Mouse (Mus musculus) limb, embryonic 11.5 days (tissue): ENCODE measurements around the gene Btbd1. TPM values are rescaled to one million over a fixed set of nuclear protein-coding genes. Genes with fewer than 3 reads are reported as not detected.

Source experiments
- ATAC-seq: fragments of 200-750 bp; cut with Nextera tagmentation; 2 replicates; pipeline ENCODE4 v1.8.0; 2017; ENCODE audit warnings: low read depth; ENCODE audit not compliant: insufficient number of reproducible peaks, low FRiP score, low TSS enrichment
- DNase-seq: peaks from one replicate; pipeline ENCODE4 v3.0.0-alpha.2; 2015; ENCODE audit warnings: low spot score
- H3K27ac ChIP-seq: fragments of 300-500 bp; sonication (generic); replicated peaks from 2 replicates; pipeline ENCODE4 v1.5.1; 2014; ENCODE audit warnings: low read depth, mild to moderate bottlenecking, low read length
- H3K27me3 ChIP-seq: fragments of 300-500 bp; sonication (generic); 2 replicates; pipeline ENCODE4 v1.6.1; 2014; ENCODE audit warnings: mild to moderate bottlenecking, low read length, mixed read lengths; ENCODE audit not compliant: control insufficient read depth, insufficient read depth
- H3K36me3 ChIP-seq: fragments of 300-500 bp; sonication (generic); 2 replicates; pipeline ENCODE4 v1.6.1; 2014; ENCODE audit warnings: mild to moderate bottlenecking, low read length, moderate library complexity, mixed read lengths; ENCODE audit not compliant: control insufficient read depth, insufficient read depth
- H3K4me1 ChIP-seq: fragments of 300-500 bp; sonication (generic); 2 replicates; pipeline ENCODE4 v1.6.1; 2014; ENCODE audit warnings: low read length, mixed read lengths; ENCODE audit not compliant: control insufficient read depth, insufficient read depth
- H3K4me2 ChIP-seq: fragments of 300-500 bp; sonication (generic); 2 replicates; pipeline ENCODE4 v1.6.1; 2014; ENCODE audit warnings: low read depth, mild to moderate bottlenecking, moderate library complexity; ENCODE audit not compliant: severe bottlenecking
- H3K4me3 ChIP-seq: fragments of 300-500 bp; sonication (generic); 2 replicates; pipeline ENCODE4 v1.5.1; 2014; ENCODE audit warnings: low read depth, low read length
- H3K9ac ChIP-seq: fragments of 300-500 bp; sonication (generic); 2 replicates; pipeline ENCODE4 v1.6.1; 2014; ENCODE audit warnings: mild to moderate bottlenecking, low read length
- H3K9me3 ChIP-seq: fragments of 300-500 bp; sonication (generic); 2 replicates; pipeline ENCODE4 v1.6.1; 2016; ENCODE audit warnings: low read length; ENCODE audit not compliant: control insufficient read depth
- WGBS: fragments of 180-500 bp; shearing (Covaris S2); extraction: QIAGEN DNeasy Blood & Tissue Kit; methylation state at CpG from one replicate; pipeline ENCODE4 v1.1.7; 2014; 5-methylcytosine and 5-hydroxymethylcytosine counted together
- polyA plus RNA-seq: library from polyadenylated mRNA; unstranded; fragments of >200 nt; fragmentation: Nextera tagmentation; extraction: Ambion mirVana; gene quantifications from 2 replicates; pipeline ENCODE4 v1.2.1, GENCODE M21; 2014

Gene Btbd1
- polyA plus RNA-seq, 1 experiment from 2014 or later, result 74.0 TPM

DNA sequence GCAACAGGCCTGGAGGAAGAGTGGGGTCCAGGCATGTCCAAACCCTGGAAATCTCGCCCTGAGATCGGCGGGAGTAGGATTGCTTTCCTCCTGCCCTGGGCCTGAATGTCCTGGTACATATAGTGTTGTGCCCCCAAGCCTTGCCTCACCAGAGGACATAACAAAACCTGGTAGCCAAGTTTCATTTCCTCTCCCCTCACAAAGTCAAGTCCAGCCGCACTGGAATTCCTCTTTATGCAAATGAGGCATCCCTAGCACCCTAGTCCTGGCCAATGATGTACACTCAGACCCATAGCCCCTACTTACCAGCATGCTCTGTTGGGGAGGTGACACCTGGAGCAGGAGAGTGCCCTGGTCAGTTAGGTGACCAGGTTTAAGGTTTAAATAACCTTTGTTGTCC is 27.0 kb upstream of the Btbd1 start:
- ATAC-seq (no peak), DNase-seq (no peak)
- H3K9ac ChIP-seq, result no peak overlapping the region
- peaks cover 8% of the 10 kb centered on the region for H3K27me3 ChIP-seq
- H3K4me3 ChIP-seq, result no peak overlapping the region
- H3K4me1 ChIP-seq, result peaks cover 3% of the 10 kb centered on the region
- 80% methylated on average over 4 of the region's 4 CpGs for WGBS
- no peak overlapping the region for H3K27ac ChIP-seq
- no peaks in the 10 kb centered on the region for H3K9me3 ChIP-seq
- H3K4me2 ChIP-seq, result no peak overlapping the region
- no peaks in the 10 kb centered on the region for H3K36me3 ChIP-seq

GRCm38 (mm10) chr7:81855694-81856093 is 26.5 kb upstream of the Btbd1 start, which contains the start of gene Gm10160:
Gm10160 (minus strand) TSS chr7:81855794.
- no peak for ATAC-seq
- no peak within 1 kb of the TSS for H3K9ac ChIP-seq
- no peak within 1 kb of the TSS for H3K4me2 ChIP-seq
- H3K27ac ChIP-seq, result no peak within 1 kb of the TSS
- DNase-seq, result no peak
- H3K27me3 ChIP-seq, result peaks cover 8% of the 10 kb centered on the region
- H3K4me3 ChIP-seq, result no peak within 1 kb of the TSS
- 89% methylated on average over 1 of the region's 1 CpGs for WGBS
- H3K9me3 ChIP-seq, result no peaks in the 10 kb centered on the region
- H3K4me1 ChIP-seq, result peaks cover 3% of the 10 kb centered on the region
- no peaks in the 10 kb centered on the region for H3K36me3 ChIP-seq

DNA sequence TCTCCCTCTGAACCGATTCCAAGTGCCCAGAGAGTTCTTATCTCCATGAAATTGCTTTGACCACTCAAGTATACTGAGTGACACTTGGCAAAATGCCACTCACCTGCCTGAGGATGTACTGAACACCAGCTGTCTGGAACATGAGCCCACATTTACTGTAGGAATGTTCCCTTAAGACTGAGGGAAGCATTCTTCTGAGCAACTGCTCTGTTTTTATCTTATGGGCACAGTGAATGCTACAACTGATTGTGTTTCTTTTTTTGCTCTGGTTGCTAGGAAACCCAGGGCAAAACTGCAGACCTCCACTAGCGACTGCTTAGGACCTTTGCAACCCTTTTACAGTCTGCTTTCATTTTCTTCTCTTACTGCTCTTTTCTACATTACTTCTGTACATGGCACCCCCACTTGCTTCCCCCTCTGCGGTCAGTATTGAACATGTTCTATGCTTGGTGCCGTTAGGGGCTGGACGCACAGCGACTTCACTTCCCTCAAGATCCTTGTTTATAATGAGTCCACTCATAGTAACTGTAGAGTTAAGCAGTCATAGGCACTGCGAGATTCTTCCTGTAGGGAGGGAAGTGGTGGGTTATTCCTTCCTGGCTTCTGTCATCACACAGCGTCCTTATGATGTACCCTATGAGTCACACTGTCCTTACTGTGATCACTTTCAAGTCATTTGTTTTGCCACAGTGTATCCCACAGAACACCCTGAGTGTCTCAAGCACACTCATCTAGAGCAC is 25.5 kb upstream of the Btbd1 start:
- H3K4me1 ChIP-seq, result peaks cover 3% of the 10 kb centered on the region
- no peak overlapping the region for H3K27ac ChIP-seq
- WGBS, result 86% methylated on average over 8 of the region's 8 CpGs
- H3K4me2 ChIP-seq, result no peak overlapping the region
- no peak overlapping the region for H3K4me3 ChIP-seq
- H3K27me3 ChIP-seq, result peaks cover 8% of the 10 kb centered on the region
- no peaks in the 10 kb centered on the region for H3K9me3 ChIP-seq
- ATAC-seq, result no peak
- H3K36me3 ChIP-seq, result no peaks in the 10 kb centered on the region
- DNase-seq, result no peak
- no peak overlapping the region for H3K9ac ChIP-seq

GRCm38 (mm10) chr7:81851706-81852105 is 22.5 kb upstream of the Btbd1 start:
- no peaks in the 10 kb centered on the region for H3K9me3 ChIP-seq
- ATAC-seq (no peak), DNase-seq (no peak)
- no peak overlapping the region for H3K4me2 ChIP-seq
- H3K36me3 ChIP-seq, result no peaks in the 10 kb centered on the region
- WGBS, result 85% methylated on average over 3 of the region's 3 CpGs
- peaks cover 6% of the 10 kb centered on the region for H3K4me1 ChIP-seq
- no peak overlapping the region for H3K9ac ChIP-seq
- H3K27ac ChIP-seq, result no peak overlapping the region
- H3K4me3 ChIP-seq, result no peak overlapping the region
- H3K27me3 ChIP-seq, result no peaks in the 10 kb centered on the region

DNA sequence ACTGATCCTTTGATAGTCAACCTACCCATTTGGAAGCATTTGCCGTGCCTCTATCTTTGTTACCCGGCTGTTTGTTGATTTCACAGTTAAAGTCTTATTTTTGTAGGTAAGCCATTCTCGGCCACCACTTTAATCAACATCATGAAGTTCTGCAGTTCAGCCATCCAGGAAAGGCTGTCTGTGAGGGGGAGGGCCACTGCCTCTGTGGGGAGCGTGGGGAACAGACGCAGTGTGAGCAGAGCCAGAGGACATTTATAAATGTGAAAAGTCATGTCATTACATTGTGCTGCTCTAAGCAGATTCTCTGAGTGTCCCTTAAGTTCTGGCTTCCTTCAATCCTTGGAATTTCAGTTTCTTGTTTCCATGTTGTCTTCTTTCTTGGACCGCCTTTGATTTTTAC is 20.9 kb upstream of the Btbd1 start:
- H3K4me1 ChIP-seq, result peaks cover 6% of the 10 kb centered on the region
- ATAC-seq (no peak), DNase-seq (no peak)
- no peak overlapping the region for H3K27ac ChIP-seq
- WGBS, result 91% methylated on average over 6 of the region's 6 CpGs
- H3K9ac ChIP-seq, result no peak overlapping the region
- H3K27me3 ChIP-seq, result no peaks in the 10 kb centered on the region
- no peaks in the 10 kb centered on the region for H3K9me3 ChIP-seq
- H3K36me3 ChIP-seq, result no peaks in the 10 kb centered on the region
- H3K4me2 ChIP-seq, result no peak overlapping the region
- no peak overlapping the region for H3K4me3 ChIP-seq

- Histone ChIP-seq H3K9me3 (no peaks in the 10 kb centered on the region), H3K27ac (no peak overlapping the region), H3K36me3 (no peaks in the 10 kb centered on the region), H3K27me3 (no peaks in the 10 kb centered on the region), H3K4me3 (no peak overlapping the region), H3K9ac (no peak overlapping the region), H3K4me2 (no peak overlapping the region), H3K4me1 (peaks cover 6% of the 10 kb centered on the region)
- ATAC-seq (no peak), DNase-seq (no peak)
- 88% methylated on average over 7 of the region's 7 CpGs for WGBS
Measured at GRCm38 (mm10) chr7:81849633-81850032, 20.4 kb upstream of the Btbd1 start.

DNA sequence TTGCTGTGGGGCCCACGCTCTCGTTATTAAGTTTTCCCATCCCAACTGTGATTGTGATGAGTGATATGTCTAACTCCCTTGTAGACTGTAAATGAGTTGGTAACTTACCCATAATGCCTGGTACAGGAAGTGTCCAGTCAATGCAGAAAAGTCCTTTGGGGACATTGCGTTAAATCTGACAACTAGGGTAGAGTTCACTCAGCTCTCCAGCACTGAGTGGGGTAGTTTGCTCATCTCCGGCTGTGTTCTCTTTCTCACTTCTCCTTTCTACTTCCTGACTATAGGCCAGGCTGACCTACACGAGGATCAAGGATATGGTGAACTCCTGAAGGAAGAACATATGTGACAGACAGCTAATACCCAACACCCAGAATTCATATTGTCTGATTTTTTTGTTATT is 20.0 kb upstream of the Btbd1 start:
- no peak overlapping the region for H3K9ac ChIP-seq
- no peak overlapping the region for H3K27ac ChIP-seq
- H3K4me2 ChIP-seq, result no peak overlapping the region
- no peaks in the 10 kb centered on the region for H3K36me3 ChIP-seq
- DNase-seq, result no peak
- H3K9me3 ChIP-seq, result no peaks in the 10 kb centered on the region
- no peaks in the 10 kb centered on the region for H3K27me3 ChIP-seq
- peaks cover 6% of the 10 kb centered on the region for H3K4me1 ChIP-seq
- no peak for ATAC-seq
- 90% methylated on average over 5 of the region's 5 CpGs for WGBS
- H3K4me3 ChIP-seq, result no peak overlapping the region

DNA sequence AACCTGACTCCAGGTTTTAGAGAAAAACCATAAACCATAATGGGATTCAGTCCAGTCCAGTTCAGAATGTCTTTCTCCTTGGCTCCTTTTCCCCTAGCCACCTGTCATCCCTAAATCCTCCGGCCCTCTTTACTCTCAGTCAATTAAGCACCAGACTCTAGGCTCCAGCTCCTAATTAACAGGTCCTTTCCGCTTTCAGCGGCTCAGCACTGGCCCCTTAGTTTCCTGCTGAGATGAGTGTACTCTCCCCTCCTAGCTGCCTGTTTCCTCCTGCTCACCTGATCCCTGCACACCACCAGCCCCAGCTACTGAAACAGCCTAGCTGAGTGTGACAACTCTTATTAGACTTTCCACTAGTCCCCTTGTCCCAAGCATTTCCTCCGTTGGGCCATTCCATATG is 18.5 kb upstream of the Btbd1 start:
- no peak for ATAC-seq

DNA sequence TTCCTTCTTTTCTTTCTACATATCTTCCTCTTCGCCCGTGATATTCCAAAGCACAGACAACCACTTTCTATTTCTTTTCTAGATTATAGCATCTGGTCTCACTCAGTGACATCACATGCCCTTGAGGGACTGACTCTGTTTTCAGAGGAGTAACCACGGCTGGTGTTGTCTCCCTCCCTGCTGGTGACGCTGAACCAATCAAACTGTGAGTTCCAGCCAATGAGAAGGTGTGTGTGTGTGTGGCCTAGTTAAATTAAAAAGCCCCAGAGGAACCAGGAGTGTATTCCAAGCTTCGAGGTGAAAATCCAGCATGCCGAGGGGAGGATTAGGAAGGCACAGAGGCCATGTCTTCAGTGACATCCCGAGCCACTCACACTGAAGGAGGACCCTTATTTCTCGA is 17.8 kb upstream of the Btbd1 start:
- Histone ChIP-seq H3K4me3 (no peak overlapping the region), H3K9me3 (no peaks in the 10 kb centered on the region), H3K4me2 (no peak overlapping the region), H3K36me3 (no peaks in the 10 kb centered on the region), H3K4me1 (peaks cover 6% of the 10 kb centered on the region), H3K9ac (no peak overlapping the region), H3K27me3 (no peaks in the 10 kb centered on the region), H3K27ac (no peak overlapping the region)
- 41% methylated on average over 8 of the region's 8 CpGs for WGBS
- ATAC-seq, result no peak
- DNase-seq, result no peak

More for the DNA sequence above, 18.5 kb upstream of the Btbd1 start:
- no peak overlapping the region for H3K9ac ChIP-seq
- H3K27me3 ChIP-seq, result no peaks in the 10 kb centered on the region
- no peak overlapping the region for H3K4me2 ChIP-seq
- no peaks in the 10 kb centered on the region for H3K9me3 ChIP-seq
- 17% methylated on average over 4 of the region's 4 CpGs for WGBS
- peak; percentile 47 for DNase-seq
- H3K4me1 ChIP-seq, result peaks cover 6% of the 10 kb centered on the region
- H3K27ac ChIP-seq, result no peak overlapping the region
- H3K4me3 ChIP-seq, result no peak overlapping the region
- H3K36me3 ChIP-seq, result no peaks in the 10 kb centered on the region
